Mouse (Mus musculus) ES-E14 (cell line): ENCODE measurements around the gene Pgm2.

Experiments
- HCFC1 ChIP-seq: IDR thresholded peaks from 2 replicates; pipeline ENCODE4 v1.6.1; 2012; ENCODE audit warnings: low read length, inconsistent platforms, borderline replicate concordance; ENCODE audit not compliant: insufficient read depth
- MAFK ChIP-seq: IDR thresholded peaks from 2 replicates; pipeline ENCODE4 v1.6.1; 2014; ENCODE audit warnings: mild to moderate bottlenecking, low read depth, low read length, inconsistent platforms; ENCODE audit not compliant: insufficient read depth

GRCm38 (mm10) chr5:64043694-64044453 is 48.9 kb upstream of the Pgm2 start:
- TF ChIP-seq MAFK (no peak), HCFC1 (no peak)
